Mouse (Mus musculus): ENCODE results near the gene Gpd1.

GRCm38 (mm10) chr15:99704881-99705280 lies 12.4 kb upstream of the Gpd1 start:
- TF ChIP-seq TAL1 (IDR thresholded peaks at IDR 0.05; ENCODE audit: low read length) (no peak), GATA1 (IDR thresholded peaks at IDR 0.05; ENCODE audit: low read length) (no peak)

All from erythroblast, embryonic 14.5 days (primary cell).